Mouse (Mus musculus): ENCODE measurements around the gene Golga7b.

Golga7b gene

DNA sequence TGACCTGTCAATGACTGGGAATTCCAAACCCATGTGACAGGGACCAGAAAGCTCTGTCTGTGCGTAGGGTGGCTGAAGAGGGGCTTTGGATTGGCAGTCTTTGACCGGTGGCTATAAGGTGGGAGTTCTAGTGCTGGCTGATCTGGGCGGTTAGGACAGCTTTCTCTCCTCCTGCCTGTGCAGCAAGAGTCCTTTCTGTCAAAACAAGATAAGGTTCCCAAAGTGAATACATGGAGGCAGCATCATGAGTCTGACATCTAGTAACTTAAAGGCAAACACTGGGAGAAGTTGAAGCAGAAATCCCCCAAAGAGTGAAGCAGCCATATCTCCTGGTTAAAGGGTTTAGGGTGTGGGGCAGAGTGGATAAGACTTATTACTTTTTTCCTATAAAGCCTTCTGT, at the start of gene Golga7b:
Gene Golga7b (plus strand): TSS at position 56 of the 400 bp plus-strand sequence.
- DNase-seq (ENCODE audit: low spot score) = no peak

DNA sequence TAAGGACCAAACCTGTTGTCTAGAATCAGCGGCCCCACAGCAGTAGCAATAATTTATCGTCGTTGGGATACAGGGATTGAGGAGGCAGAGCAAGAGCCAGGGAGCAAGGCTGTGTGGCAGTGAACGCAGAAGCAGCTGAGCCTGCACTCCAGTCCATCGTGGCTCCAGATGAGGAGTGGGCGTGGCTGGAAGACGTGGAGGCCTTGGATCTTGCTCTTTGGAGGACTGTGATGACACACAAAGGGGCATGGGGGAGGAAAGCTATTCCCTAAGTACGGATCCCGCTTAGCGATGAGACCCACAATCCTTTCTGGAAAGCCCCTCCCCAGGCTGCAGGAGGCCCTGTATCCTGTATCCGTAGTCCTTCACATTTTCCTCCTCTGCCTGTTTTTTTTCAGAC, 49.3 kb upstream of the Golga7b start:
- no peak for DNase-seq (ENCODE audit: low spot score)

DNA sequence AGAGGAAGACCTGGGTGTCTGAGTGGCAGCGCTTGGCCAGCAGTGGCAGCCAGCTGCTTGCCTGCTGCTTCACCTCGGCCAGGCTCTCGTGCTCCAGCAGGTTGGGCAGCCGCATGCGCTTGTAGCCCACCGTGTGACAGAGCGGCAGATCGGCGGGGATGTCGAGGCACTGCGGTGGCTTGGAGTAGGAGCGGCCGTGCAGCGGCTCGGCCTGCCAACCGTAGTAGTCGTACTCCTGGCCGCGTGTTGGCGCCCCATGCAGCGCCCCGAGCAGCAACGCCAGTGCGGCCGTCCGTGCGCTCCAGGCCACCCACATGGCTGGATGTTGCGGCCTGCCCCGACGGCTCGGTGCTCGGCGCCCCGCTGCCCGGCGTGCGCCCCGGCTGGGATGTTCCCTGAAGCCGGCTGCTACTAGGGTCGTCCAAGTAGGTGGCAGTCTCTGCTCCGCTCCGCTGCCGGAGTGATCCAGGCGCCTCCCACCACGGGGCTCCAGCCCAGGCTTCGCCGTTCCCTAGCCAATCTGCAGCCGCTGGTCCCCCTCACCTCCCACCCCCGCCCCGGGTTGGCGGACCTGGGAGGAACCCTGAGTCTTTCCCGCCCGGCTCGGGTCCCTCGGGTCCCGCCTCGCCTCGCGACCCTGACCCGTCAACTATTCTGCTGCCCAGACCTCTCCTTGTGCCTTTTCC, 45.5 kb upstream of the Golga7b start, which contains the start of gene Sfrp5:
Gene Sfrp5 (minus strand): TSS at position 557 of the 686 bp plus-strand sequence.
- DNase-seq (ENCODE audit: low spot score) = no peak

DNA sequence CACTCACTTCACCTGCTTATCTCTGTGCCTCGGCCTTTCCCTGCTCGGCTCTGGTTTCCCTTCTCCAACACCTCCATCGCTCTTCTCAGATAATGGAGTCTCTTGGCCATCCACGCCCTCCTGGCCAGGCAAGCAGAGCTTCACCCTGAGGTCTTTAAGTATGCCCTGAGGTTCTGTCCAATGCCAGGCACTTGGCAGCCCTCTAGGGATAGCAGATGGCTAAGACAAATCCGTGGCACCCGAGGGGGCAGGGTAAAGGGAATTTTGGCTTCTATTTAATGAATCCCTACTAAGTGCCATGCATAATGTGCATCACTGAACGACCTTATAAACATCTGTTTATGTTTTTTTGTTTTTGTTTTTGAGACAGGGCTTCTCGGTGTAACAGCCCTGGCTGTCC, 44.9 kb upstream of the Golga7b start:
- DNase-seq (ENCODE audit: low spot score) = no peak

DNA sequence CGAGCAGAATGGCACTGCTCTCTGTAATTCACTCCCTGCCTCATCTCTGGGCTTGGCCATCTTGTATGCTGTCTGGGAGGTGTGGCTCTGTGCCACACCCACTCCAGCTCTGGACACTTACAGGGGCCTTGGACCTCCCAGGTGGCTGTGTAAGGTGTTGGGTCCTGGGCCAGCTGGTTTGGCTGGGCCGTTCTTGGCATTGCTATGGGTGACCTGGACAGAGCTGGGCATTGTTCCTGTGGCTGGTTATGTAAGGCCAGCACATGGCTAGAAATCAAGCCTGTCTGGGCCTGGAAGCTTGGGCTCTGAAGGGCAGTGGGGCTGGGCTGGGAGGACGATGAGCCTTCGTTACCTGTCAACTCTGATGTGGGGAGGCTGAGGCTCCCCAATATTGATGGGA, 43.1 kb upstream of the Golga7b start:
- no peak for DNase-seq (ENCODE audit: low spot score)

DNA sequence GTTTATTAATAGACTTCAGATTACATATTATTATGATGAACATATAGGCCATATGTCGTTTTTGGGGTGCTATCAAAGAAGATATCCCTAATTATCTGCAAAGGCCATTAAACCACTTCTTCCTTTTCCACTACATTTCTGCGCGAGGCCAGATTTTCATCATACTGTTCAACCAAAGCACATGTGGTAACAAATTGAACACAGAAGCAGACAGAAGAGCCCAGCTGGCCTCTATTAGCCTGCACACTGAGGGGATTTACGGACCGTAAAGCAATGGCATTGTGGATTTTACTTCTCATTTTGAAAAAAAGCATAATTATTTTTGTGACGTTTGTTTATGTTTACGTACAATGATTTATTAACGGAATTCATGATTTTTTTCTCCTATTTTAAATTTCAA, 42.2 kb upstream of the Golga7b start:
- no peak for DNase-seq (ENCODE audit: low spot score)

DNA sequence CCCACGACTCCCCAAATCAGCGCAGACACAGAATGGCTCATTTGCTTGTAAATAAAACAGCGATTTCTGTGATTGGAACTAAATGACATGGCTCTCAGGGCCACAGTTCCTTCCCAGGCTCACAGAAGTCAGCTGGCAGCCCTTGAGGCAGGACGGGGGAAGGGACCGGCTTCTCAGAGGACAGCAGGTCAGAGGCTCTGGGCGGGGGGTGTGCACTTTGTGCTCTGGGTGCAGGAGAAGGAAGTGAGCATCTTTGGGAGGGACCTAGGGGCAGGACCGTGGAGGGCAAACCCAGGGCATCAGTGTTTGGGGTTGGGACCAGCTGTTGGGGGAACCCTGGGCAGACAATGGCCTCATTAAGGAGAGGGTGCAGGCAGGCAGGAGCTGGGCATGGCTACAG, 37.9 kb upstream of the Golga7b start:
- DNase-seq (ENCODE audit: low spot score) = no peak

DNA sequence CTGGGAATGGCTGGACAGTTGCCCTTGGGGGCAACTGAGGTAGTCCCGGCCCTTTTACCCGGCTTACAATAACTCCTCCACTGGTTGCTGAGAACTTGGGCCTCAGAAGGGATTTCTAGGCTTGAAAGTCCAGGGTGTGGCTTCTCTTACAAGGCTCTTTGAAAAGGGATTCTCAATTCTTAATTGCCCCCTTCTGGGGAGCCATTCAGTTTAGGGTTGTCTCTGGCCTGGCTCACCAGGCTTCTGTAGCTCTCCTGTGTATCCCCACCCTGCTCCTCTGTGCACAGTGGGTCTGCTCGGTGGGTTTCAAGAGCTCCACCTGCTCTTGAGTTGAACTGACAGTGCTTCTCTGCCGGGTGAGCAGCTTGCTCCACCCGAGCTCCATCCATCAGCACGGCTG, 37.4 kb upstream of the Golga7b start:
- DNase-seq (ENCODE audit: low spot score) = no peak

DNA sequence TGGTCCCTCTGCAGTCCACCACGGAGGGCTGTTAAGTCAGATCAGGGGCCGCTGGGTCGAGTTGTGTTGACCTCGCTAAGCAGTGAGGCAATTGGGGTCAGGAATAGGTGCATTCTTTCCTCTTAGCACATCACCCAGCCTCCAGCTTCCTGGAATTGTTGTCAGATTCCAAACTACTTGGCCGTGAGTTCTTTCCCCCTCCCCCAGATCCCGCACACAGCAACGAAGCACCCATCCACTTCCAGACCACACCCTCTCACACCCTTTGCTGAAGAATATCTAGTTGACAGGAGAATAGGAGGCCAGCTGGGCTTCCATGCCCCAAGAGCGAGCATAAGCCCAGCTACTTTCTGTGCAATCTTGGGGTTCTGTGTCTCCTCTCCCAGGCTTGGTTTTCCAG, 35.4 kb upstream of the Golga7b start:
- no peak for DNase-seq (ENCODE audit: low spot score)

DNA sequence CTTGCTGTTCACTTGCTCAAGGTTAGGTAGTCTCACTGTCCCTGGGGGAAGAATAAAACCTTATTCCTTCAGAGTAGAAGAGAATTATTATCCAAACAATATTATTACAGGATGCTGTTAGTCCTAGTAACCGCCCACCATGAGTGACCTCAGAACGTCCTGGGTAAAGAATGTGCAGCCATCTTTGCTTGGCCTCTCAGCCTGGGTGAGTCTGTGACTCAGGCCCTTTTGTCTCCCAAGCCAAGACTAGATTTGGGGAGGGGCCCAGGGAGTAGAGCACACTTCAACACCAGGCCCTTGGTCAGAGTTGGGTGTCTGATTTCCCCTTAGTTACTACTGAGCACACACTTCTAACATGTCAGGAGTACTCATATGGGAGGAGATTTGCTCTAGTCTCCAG, 32.8 kb upstream of the Golga7b start:
- no peak for DNase-seq (ENCODE audit: low spot score)

DNA sequence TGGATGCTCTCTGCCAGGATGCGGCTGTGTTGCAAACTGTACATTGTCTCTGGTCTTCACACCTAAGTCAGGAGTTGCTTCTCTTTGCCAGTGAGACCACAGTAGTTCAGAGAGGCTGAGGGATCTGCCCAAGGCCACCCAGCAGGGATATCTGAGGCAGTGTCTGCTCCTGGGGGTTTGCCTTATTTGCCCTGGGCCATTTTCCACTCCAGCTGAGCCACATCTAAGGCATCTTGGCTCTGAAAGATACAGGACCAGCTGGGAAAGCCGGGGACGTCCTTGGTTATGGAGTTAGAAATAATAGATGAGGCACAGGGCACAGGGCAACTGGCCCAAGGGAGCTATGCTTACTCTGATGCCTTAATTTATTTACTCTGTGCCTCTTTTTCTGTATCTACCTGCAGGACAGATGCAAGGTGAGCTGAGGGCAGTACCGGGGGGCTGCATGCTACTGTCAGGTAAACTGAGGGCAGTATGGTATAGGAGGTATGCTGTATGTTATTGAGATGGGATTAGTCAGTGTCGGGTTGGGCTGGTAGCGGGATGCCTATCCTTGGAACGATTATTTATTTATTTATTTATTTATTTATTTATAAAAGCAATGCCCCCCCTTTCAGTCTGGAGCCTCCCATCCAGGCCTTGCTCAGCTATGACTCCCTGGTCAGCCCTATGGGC, 30.5 kb upstream of the Golga7b start:
- no peak for DNase-seq (ENCODE audit: low spot score)

DNA sequence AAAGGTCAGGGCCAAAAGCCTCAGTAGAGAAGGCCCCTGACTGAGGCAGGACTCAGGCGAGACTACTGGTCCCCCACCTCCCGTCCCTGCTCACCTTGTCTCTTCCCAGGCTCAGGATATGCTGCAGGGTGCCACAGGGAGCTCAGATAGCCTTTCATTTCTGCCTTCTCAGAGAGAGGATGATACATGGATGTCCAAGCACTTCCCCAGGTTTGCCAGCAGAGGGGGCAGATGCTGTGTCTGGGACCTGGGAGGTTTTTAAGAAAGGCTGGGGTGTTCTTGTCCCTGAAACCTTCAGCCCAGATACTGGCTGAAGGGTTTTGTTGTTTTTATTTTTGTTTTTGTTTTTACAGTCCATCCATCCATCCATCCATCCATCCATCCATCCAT, 30.0 kb upstream of the Golga7b start:
- no peak for DNase-seq (ENCODE audit: low spot score)

DNA sequence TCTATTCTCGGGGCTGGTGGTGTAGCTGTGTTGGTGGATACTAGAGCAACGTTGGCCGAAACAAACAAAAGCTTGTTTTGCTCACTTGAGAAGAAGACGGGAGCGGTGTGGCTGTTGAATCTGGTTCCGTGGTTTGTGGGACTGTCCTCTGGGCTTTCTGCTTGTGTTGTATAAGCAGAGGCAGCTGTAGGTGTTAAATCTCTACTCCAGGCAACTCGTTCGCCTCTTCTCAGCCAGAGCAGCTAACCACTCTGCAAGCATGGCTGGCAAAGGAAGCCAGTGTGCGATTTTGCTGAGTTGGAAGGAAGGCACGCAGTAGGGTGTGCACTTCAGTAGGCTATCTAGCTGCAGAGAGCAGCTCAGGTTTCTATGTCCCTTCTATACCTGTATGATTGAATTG, 20.9 kb upstream of the Golga7b start:
- DNase-seq (ENCODE audit: low spot score) = no peak

DNA sequence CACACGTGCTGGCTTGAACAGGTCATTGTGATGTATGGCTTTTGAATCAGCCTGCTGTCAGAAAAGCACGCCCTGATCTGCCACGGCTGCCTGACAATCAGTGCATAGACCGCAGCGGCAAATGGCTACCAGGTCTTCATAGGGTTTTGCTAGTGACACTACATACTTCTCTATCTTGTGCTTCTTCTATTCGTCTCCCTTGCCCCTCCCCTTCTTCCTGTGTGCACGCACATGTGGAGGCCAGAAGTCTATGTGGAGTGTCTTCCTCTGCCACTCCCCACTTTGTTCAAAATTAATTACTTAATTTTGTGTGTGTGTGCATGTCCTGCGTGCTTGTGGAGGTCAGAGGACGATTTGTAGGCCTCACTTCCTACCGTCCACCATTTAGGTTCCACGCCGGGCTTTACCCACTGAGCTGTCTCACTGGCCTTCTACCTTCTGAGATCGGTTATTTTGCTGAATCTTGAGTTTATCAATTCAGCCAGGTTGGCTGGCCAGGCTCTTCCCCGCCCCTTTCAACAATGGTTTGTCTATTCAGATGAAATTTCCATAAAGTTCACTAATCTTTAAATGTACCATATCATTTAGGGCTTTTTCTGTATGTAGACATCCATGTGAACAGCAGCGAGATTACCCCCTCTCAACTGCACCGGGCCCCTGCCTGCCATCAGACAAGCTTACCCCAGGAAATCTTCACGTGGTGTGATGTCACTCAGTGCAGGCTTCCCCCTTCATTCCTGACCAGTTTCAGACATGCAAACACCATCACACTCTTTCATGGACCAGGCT, 17.7 kb upstream of the Golga7b start:
- DNase-seq (ENCODE audit: low spot score) = no peak

DNA sequence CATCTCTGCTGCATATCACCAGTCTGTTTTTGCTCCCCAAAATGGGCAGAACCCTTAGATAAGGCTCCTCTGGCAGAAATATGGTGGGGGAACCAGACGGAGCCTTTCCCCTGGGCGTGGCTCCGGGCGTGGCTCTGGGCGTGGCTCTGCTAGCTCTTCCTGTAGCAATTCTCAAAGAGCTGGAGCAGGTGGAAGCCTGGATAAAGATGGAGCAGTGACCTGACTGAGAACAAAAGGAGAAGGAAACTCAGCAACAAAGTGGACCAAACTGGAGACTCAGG, 17.1 kb upstream of the Golga7b start:
- no peak for DNase-seq (ENCODE audit: low spot score)

DNA sequence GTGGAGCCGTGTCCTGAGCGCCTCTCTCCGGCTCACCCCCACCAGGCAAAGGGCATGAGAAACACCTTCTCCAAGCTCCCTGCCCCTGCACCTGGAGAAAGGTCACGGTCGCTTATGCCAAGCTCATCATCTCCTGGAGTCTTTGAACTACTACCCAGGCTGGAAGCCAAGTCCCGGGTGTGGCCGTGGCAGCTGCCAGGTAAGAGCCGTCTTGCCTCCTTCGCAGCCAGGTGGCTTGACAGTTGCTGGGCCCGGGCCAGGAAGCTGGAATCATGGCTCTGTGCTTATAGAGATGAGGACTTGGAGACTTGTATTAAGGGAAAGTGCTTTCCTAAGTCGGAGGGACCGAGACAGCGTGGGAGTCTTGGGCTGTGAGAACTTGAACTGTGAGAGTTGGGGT, 16.4 kb upstream of the Golga7b start:
- DNase-seq (ENCODE audit: low spot score) = no peak

DNA sequence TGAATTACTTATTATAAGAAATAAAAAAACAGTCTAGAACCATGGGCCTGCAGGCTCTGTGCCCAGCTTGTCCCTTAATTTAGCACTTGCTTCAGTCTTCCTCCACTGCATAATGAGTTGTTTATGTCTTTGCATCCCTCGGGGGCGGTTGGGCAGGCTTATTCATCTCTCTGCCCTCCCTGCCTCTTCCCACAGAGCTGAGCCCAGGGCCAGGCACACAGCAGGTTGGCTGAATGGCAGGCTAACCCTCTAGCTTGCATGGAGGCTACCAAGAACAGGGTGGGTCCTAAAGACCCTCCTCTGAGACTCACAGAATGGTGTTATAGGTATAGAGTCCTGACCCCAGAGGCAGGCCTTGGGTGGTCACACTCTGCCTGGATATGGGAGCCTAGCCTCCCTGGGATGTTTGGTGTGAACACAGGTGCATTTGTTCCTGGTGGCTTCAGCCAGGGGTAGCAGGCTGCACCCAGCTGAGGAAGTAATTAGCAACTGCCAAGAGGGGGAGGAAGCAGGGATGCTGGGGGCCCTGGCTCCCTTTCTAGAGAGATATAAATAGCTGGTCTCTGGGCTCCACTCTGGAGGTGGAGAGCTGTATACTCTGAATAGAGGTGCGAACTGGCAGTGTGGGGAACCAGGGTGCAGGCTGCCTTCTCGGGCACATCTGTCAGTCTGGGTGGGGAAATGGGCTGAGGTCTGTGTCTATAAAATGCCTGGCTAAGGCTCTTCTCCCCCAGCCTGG, 9.6 kb upstream of the Golga7b start:
- no peak for DNase-seq (ENCODE audit: low spot score)

DNA sequence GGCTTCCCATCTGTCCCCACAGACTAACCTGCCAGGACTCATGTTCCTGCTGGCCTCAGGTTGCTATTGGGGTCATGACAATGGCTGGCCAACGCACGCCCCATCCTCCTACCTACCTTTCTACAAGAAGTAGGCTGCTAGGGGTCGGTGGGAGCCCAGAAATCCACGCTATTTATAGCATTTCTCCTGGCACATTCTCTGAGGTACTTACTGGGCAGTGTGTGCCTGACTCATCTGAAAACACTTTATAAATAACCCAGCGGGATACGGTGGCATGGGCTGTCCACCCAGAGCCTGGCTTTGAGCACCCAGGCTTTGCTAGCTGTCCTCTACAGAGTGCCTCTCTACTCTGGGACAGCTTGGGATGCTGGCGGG, 9.0 kb upstream of the Golga7b start:
- DNase-seq (ENCODE audit: low spot score) = no peak

DNA sequence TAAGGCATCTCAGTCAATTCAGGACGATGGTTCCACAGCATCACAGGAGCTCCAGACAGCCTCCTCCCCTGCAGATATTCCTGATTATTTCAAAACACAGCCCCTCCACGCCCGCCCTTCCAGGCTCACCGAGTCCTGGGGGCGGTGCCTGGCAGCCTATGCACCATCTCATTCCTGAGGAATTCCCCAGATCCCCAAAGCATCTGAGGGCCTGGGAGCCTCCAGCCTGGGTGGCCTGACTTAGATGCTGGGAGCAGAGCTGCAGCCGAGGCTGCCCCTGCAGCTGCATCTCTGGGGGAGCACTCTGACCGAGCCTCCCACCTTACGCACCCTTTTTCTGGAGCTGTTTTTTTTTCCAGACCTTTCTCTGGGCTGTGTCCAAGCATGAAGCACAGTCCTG, 6.5 kb upstream of the Golga7b start:
- no peak for DNase-seq (ENCODE audit: low spot score)

DNA sequence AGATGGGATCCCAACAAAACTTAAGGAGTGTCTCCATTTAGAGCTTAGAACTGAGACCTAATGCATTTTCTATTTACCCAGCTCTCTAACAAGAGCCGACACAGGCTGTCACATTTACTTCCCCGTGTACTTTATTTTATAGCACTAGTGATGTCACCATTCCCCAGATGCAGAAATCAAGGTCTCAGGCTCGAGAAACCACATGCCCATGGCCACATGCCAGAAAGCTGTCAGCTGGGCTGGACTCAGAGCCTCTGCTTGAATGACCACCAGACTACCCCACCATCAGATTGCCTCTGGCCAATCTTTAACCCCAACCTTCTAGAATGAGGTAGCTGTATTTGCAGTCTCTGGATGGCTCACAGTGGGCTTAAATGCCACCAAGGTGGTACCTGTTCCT, 4.0 kb upstream of the Golga7b start:
- no peak for DNase-seq (ENCODE audit: low spot score)

DNA sequence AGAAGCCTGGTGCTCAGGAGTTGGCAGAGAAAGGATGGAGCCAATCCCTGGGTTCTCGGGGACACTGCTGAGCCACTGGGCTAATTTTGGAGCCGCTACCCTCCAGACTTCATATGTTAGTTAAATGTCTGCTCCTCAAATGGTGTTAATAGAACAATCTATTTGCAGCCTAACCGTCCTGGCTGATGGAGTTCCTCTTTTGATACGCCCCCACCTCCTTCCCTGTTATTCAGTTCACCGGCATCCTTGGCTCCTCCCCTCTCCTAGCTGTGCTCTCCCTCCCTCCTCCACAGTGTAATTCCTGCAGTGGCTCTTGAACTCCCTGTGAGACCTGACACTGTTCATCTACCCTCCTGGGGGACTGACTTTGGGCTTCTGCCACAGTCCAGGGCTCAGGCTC, 748 bp upstream of the Golga7b start:
- no peak for DNase-seq (ENCODE audit: low spot score)

DNA sequence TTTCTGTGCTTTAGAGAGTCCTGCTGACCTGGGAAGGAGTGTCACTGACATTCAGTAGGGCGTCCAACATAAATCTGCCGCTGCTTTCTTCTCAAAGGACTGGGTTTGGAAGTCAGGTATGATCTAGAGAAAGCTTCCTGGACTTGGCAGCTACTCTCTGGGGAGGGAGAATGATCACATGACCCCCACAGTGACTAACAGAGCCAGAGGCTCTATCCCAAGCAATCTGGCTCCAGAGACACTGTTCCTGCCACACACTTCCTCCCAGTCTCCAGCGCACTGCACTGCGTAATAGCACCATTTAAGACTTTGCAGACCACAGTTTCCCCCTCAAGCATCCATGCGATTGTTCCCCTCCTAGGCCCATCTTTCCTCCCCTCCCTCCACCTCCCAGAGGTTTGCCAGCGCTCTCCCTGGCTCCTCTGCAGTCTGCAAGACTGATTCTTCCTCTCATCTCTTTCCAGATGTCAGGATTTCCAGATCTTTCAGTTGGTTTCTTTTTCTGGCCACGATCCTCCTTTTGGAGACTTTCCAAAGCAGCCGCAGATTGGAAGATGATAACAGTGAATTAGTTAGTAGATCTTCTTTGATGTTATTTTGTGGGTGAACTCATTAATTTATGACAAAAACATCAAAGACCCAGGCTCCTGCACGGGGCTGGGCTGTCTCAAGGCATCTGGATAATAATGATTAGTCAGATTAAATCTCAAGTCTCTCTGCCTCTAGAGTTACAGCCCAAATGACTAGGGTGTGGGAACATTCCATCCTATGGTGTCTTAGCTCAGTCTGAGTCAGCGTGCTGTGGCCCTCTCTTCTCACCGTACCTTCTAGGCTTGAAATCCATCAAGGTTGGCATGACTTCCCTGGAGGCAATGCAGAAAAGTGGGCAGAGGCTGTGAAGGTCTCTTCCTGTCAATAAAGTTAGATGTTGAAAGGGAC, 2.9 kb downstream of the Golga7b start:
- no peak for DNase-seq (ENCODE audit: low spot score)
